Mouse (Mus musculus): ENCODE measurements around the gene P2ry13. TPM values are rescaled to one million over a fixed set of nuclear protein-coding genes. Genes with fewer than 3 reads are reported as not detected.

The P2ry13 gene
- polyA plus RNA-seq, 1 experiment from 2014 or later: 1.8 TPM

DNA sequence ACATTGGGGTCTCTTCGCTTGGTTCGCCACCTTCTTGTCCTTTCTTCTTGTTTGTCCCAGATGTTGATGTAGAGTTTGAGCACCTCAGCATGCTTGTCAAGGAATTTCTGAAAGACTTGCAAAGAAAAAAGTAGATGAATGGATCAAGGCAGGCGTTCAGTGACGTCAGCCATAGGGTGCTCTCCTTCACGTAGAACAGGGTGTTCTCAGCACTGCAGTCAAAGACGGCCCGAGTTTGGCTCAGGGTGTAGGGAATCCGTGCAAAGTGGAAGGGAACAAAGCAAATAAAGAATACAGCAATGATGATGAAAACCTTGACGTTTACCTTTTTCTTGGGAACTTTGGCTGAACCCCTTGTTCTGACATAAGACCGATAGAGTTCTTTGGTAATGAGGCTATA lies 6.5 kb upstream of the P2ry13 start:
- Histone ChIP-seq H3K4me3 (no peak overlapping the region), H3K9ac (no peak overlapping the region), H3K4me1 (no peaks in the 10 kb centered on the region), H3K27ac (no peak overlapping the region), H3K4me2 (no peak overlapping the region), H3K27me3 (replicated peaks) (no peaks in the 10 kb centered on the region), H3K36me3 (no peaks in the 10 kb centered on the region), H3K9me3 (replicated peaks) (no peaks in the 10 kb centered on the region)
- 79% methylated on average over 10 of the region's 10 CpGs for WGBS (ENCODE audit: insufficient replicate concordance)
- no peak for ATAC-seq

- Histone ChIP-seq H3K9me3 (replicated peaks) (no peaks in the 10 kb centered on the region), H3K4me1 (no peaks in the 10 kb centered on the region), H3K9ac (no peak overlapping the region), H3K36me3 (no peaks in the 10 kb centered on the region), H3K4me2 (no peak overlapping the region), H3K4me3 (no peak overlapping the region), H3K27ac (peak overlapping the region; percentile 20; the same call in 1 of the 2 replicates), H3K27me3 (replicated peaks) (no peaks in the 10 kb centered on the region)
- ATAC-seq: no peak
Observed at GRCm38 (mm10) chr3:59212404-59212803, 1.7 kb upstream of the P2ry13 start.

DNA sequence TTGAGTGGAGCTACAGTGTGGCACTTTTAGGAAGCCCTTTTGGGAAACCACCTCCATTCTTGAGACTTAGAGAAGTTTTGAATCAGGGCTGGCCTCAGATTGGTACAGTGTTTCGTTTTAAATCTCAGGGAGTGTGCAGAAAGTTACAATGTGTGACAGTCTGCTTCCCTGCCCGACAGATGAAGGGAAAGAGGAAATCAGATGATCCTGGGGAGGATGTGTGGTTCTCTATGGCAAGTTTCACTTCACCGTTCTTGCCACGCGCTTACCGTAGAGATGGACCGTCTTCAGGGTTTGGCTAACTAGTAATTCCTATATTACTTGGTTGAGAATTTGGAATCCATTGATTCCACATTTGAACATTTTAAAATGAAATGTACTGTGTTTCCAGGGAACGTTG lies 1.1 kb upstream of the P2ry13 start:
- no peaks in the 10 kb centered on the region for H3K4me1 ChIP-seq
- H3K27ac ChIP-seq: no peak overlapping the region
- 55% methylated on average over 8 of the region's 8 CpGs for WGBS (ENCODE audit: insufficient replicate concordance)
- no peaks in the 10 kb centered on the region for H3K9me3 ChIP-seq (replicated peaks)
- no peak overlapping the region for H3K4me3 ChIP-seq
- no peaks in the 10 kb centered on the region for H3K27me3 ChIP-seq (replicated peaks)
- no peak overlapping the region for H3K9ac ChIP-seq
- H3K36me3 ChIP-seq: no peaks in the 10 kb centered on the region
- ATAC-seq: no peak
- no peak overlapping the region for H3K4me2 ChIP-seq

- no peaks in the 10 kb centered on the region for H3K27me3 ChIP-seq (replicated peaks)
- ATAC-seq: no peak
- WGBS (ENCODE audit: insufficient replicate concordance): 70% methylated on average over 8 of the region's 8 CpGs
- no peak overlapping the region for H3K9ac ChIP-seq
- H3K4me1 ChIP-seq: 0 out of 2 replicates have a peak, but pooled peaks cover 4% of the 10 kb centered on the region
- no peaks in the 10 kb centered on the region for H3K9me3 ChIP-seq (replicated peaks)
- H3K4me2 ChIP-seq: no peak overlapping the region
- H3K36me3 ChIP-seq: no peaks in the 10 kb centered on the region
- H3K4me3 ChIP-seq: no peak overlapping the region
- H3K27ac ChIP-seq: no peak overlapping the region
Observed at GRCm38 (mm10) chr3:59210089-59210488, 593 bp downstream of the P2ry13 start.

GRCm38 (mm10) chr3:59208650-59209548 lies 1.8 kb downstream of the P2ry13 start:
- Histone ChIP-seq H3K4me1 (peaks cover 16% of the 10 kb centered on the region), H3K9ac (no peak overlapping the region), H3K27ac (no peak overlapping the region), H3K27me3 (replicated peaks) (no peaks in the 10 kb centered on the region), H3K4me2 (no peak overlapping the region), H3K9me3 (replicated peaks) (no peaks in the 10 kb centered on the region), H3K36me3 (no peaks in the 10 kb centered on the region), H3K4me3 (no peak overlapping the region)
- WGBS (ENCODE audit: insufficient replicate concordance): 63% methylated on average over 4 of the region's 4 CpGs
- ATAC-seq: no peak

GRCm38 (mm10) chr3:59205941-59206340 lies 4.7 kb downstream of the P2ry13 start:
- WGBS (ENCODE audit: insufficient replicate concordance): 33% methylated on average over 4 of the region's 4 CpGs
- H3K9ac ChIP-seq: no peak overlapping the region
- no peak overlapping the region for H3K4me3 ChIP-seq
- no peaks in the 10 kb centered on the region for H3K9me3 ChIP-seq (replicated peaks)
- peaks cover 31% of the 10 kb centered on the region for H3K4me1 ChIP-seq
- no peaks in the 10 kb centered on the region for H3K27me3 ChIP-seq (replicated peaks)
- H3K4me2 ChIP-seq: no peak overlapping the region
- no peak overlapping the region for H3K27ac ChIP-seq
- H3K36me3 ChIP-seq: no peaks in the 10 kb centered on the region
- no peak for ATAC-seq

DNA sequence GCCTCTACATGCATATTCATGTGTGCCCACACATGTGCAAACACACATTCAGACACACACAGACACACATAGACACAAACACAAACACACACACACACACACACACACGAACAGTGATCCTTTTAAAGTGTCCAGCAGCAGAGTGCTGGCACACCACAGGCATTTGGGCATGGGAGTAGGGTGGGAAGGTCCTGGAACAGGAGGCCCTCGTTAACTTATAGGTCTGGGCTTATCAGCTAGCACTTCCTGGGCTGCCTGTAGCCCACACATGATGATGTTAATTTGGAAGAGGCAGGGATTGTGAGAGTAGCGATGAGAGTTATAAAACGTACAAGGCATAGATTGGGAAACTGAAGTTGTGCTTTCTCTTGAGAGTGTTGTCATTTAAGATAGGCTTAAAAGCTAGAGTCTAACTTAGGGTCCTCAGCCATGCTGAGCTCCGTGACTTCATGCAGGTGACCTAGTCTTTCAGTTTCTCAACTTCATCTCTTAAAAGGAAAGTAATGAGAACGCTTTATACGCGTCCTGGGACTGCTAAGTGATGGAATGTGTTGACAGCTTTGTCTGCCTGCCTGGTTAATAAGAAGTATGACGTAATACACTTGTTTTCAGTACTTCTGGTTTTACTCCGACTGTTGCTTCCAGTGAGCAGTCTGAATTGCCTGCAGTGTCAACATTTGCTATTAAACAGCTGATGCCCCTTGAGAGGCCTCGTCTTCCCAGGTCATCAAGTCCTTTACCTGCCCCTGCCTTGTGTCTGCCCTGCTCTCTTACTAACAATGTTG lies 5.8 kb downstream of the P2ry13 start:
- no peaks in the 10 kb centered on the region for H3K27me3 ChIP-seq (replicated peaks)
- no peak for ATAC-seq
- H3K4me3 ChIP-seq: no peak overlapping the region
- no peak overlapping the region for H3K4me2 ChIP-seq
- 46% methylated on average over 11 of the region's 11 CpGs for WGBS (ENCODE audit: insufficient replicate concordance)
- no peak overlapping the region for H3K9ac ChIP-seq
- no peak overlapping the region for H3K27ac ChIP-seq
- H3K9me3 ChIP-seq (replicated peaks): no peaks in the 10 kb centered on the region
- H3K4me1 ChIP-seq: peaks cover 31% of the 10 kb centered on the region
- no peaks in the 10 kb centered on the region for H3K36me3 ChIP-seq

DNA sequence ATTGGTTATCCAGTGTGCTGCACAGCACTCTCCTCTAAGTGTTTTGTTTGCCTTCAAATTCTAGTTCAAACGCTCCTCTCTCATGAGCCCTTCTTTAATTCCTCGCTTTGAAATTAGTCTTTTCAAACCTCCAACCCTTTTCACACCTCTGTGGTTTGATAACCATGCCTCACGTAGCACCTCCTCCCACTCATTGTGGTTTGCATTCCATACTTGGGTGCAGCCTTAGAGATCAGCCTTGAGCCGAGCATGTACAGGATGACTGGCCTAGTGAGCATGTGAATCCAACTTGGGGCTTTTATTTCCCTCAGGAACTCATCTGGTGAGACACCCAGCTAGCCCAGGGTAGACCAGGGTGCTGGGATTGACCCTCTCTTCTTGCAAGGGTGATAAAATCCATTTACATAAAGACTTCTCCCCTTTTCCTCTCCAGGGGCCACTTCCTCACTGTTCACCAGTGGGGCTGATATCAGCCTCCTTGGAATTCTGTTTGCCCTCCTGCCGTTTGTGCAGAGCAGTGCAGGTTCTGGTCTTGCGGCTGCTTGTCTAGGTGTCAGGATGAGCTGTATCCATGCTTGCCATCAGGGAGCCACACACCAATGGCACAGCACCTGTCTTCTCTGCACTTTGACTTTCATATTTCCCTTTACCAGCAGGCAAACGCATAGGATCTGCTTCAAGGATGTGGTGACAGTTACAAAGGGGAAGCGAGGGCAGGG lies 6.7 kb downstream of the P2ry13 start:
- Histone ChIP-seq H3K9me3 (replicated peaks) (no peaks in the 10 kb centered on the region), H3K4me3 (no peak overlapping the region), H3K36me3 (no peaks in the 10 kb centered on the region), H3K4me2 (no peak overlapping the region), H3K27ac (no peak overlapping the region), H3K27me3 (replicated peaks) (no peaks in the 10 kb centered on the region), H3K4me1 (peaks cover 31% of the 10 kb centered on the region), H3K9ac (no peak overlapping the region)
- no peak for ATAC-seq
- WGBS (ENCODE audit: insufficient replicate concordance): 41% methylated on average over 8 of the region's 8 CpGs

DNA sequence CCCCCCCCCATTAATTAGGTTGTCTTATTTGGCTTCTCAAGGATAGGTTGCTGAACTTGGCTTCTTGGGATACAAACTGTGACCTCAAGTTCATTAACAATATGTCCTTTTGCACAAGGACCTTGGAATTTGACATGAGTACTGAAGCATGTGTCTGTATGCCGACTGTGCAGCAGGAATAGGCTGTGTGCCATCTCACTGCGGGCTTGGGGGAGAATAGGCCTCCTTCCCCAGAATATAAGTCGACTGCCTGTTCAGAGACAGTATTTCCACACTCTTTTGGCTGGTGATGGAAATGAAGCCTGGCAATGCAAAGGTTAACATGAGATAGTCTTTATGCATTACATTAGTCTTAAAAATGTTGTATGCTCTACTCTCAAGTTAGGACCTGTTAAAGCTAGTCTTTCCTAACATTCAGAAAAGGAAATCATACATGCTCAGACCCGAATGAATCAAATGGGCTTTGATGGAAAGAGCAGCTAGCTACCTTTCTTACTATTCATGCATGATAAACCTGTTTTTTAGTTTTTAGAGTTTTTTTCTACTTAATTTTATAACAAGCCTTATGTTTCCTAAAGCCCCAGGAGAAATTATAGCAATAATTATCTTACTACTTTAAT lies 13.2 kb downstream of the P2ry13 start:
- no peaks in the 10 kb centered on the region for H3K36me3 ChIP-seq
- 0 out of 2 replicates have a peak, but pooled peaks cover 5% of the 10 kb centered on the region for H3K4me1 ChIP-seq
- H3K4me3 ChIP-seq: no peak overlapping the region
- no peaks in the 10 kb centered on the region for H3K27me3 ChIP-seq (replicated peaks)
- ATAC-seq: no peak
- 67% methylated on average over 4 of the region's 4 CpGs for WGBS (ENCODE audit: insufficient replicate concordance)
- no peaks in the 10 kb centered on the region for H3K9me3 ChIP-seq (replicated peaks)
- H3K9ac ChIP-seq: no peak overlapping the region
- H3K27ac ChIP-seq: no peak overlapping the region
- H3K4me2 ChIP-seq: no peak overlapping the region

GRCm38 (mm10) chr3:59194938-59195337 lies 15.7 kb downstream of the P2ry13 start, which contains the start of gene Gpr87:
Gene Gpr87, minus strand, starts transcription at chr3:59195104.
- no peaks in the 10 kb centered on the region for H3K4me1 ChIP-seq
- no peak within 1 kb of the TSS for H3K9ac ChIP-seq
- no peak for ATAC-seq
- no peak within 1 kb of the TSS for H3K4me2 ChIP-seq
- WGBS (ENCODE audit: insufficient replicate concordance): 71% methylated on average over 7 of the region's 7 CpGs
- H3K27me3 ChIP-seq (replicated peaks): no peaks in the 10 kb centered on the region
- no peaks in the 10 kb centered on the region for H3K9me3 ChIP-seq (replicated peaks)
- no peak within 1 kb of the TSS for H3K27ac ChIP-seq
- H3K36me3 ChIP-seq: no peaks in the 10 kb centered on the region
- H3K4me3 ChIP-seq: no peak within 1 kb of the TSS

- WGBS (ENCODE audit: insufficient replicate concordance): 84% methylated on average over 7 of the region's 7 CpGs
- H3K9ac ChIP-seq: no peak overlapping the region
- no peak for ATAC-seq
Observed at GRCm38 (mm10) chr3:59194099-59194498, 16.6 kb downstream of the P2ry13 start.

More at GRCm38 (mm10) chr3:59194099-59194498, 16.6 kb downstream of the P2ry13 start:
- H3K9me3 ChIP-seq (replicated peaks): no peaks in the 10 kb centered on the region
- no peaks in the 10 kb centered on the region for H3K4me1 ChIP-seq
- H3K4me3 ChIP-seq: no peak overlapping the region
- H3K27me3 ChIP-seq (replicated peaks): no peaks in the 10 kb centered on the region
- no peaks in the 10 kb centered on the region for H3K36me3 ChIP-seq
- H3K4me2 ChIP-seq: no peak overlapping the region
- no peak overlapping the region for H3K27ac ChIP-seq
